Mouse (Mus musculus): ENCODE results near the gene Scaf4. TPM values are rescaled to one million over a fixed set of nuclear protein-coding genes. Genes with fewer than 3 reads are reported as not detected.
A peak's percentile ranks its signal among the peaks of the same experiment; 100 is the strongest.

The Scaf4 gene
- polyA plus RNA-seq, 2 experiments = 9.0 to 21.8 TPM

- Histone ChIP-seq H3K27ac (peak overlapping the region; percentile 87), H3K4me1 (replicated peaks; ENCODE audit: control insufficient read depth in 2 of 2, insufficient read depth in 2 of 2, low read length in 1 of 2) (peaks cover 34 to 43% of the 10 kb centered on the region in 2 experiments), H3K27me3 (ENCODE audit: control insufficient read depth, insufficient read depth, low read length) (no peaks in the 10 kb centered on the region), H3K9ac (replicated peaks) (peak overlapping the region; percentile 99), H3K9me3 (ENCODE audit: control insufficient read depth, low read length) (no peaks in the 10 kb centered on the region), H3K4me3 (ENCODE audit: insufficient read depth in 1 of 2, low read depth in 2 of 2, low read length in 2 of 2) (peak overlapping the region; percentile 79 to 100), H3K4me2 (ENCODE audit: low read depth) (peak overlapping the region; percentile 87), H3K36me3 (replicated peaks; ENCODE audit: control insufficient read depth, insufficient read depth, low read depth) (no peaks in the 10 kb centered on the region)
- no peak for ATAC-seq (ENCODE audit: insufficient read depth)
- DNase-seq (ENCODE audit: low read depth in 3 of 3, low spot score in 3 of 3) = no peak
- WGBS (ENCODE audit: insufficient replicate concordance) = 20% methylated on average over 14 of the region's 14 CpGs
- TF ChIP-seq EP300 (IDR thresholded peaks at IDR 0.05; ENCODE audit: low read depth) = no peak
- TF ChIP-seq CTCF (IDR thresholded peaks at IDR 0.05; ENCODE audit: low read depth) = no peak
These were observed 1.6 kb downstream of the Scaf4 start for GRCm38 (mm10) chr16:90282620-90283265.

GRCm38 (mm10) chr16:90281406-90281805 is 2.9 kb downstream of the Scaf4 start:
- 70% methylated on average over 9 of the region's 9 CpGs for WGBS (ENCODE audit: insufficient replicate concordance)
- DNase-seq (ENCODE audit: low read depth in 3 of 3, low spot score in 3 of 3) (no peak), ATAC-seq (ENCODE audit: insufficient read depth) (no peak)
- Histone ChIP-seq H3K4me3 (ENCODE audit: insufficient read depth in 1 of 2, low read depth in 2 of 2, low read length in 2 of 2) (0 out of 4 replicates have a peak overlapping the region, but pooled peaks of 1 of the 2 experiments have one; percentile 6), H3K4me1 (replicated peaks; ENCODE audit: control insufficient read depth in 2 of 2, insufficient read depth in 2 of 2, low read length in 1 of 2) (peaks cover 34 to 43% of the 10 kb centered on the region in 2 experiments), H3K4me2 (ENCODE audit: low read depth) (peak overlapping the region; percentile 87), H3K27ac (no peak overlapping the region), H3K9me3 (ENCODE audit: control insufficient read depth, low read length) (no peaks in the 10 kb centered on the region), H3K27me3 (ENCODE audit: control insufficient read depth, insufficient read depth, low read length) (no peaks in the 10 kb centered on the region), H3K36me3 (replicated peaks; ENCODE audit: control insufficient read depth, insufficient read depth, low read depth) (no peaks in the 10 kb centered on the region), H3K9ac (replicated peaks) (no peak overlapping the region)
- no peak for TF ChIP-seq EP300 (IDR thresholded peaks at IDR 0.05; ENCODE audit: low read depth)
- no peak for TF ChIP-seq CTCF (IDR thresholded peaks at IDR 0.05; ENCODE audit: low read depth)

- peak overlapping the region; percentile 22 for H3K4me2 ChIP-seq (ENCODE audit: low read depth)
- ATAC-seq (ENCODE audit: insufficient read depth) = no peak
- H3K27me3 ChIP-seq (ENCODE audit: control insufficient read depth, insufficient read depth, low read length) = no peaks in the 10 kb centered on the region
- no peak for DNase-seq (ENCODE audit: low read depth in 3 of 3, low spot score in 3 of 3)
- no peak overlapping the region for H3K27ac ChIP-seq
- H3K36me3 ChIP-seq (replicated peaks; ENCODE audit: control insufficient read depth, insufficient read depth, low read depth) = no peaks in the 10 kb centered on the region
- no peak overlapping the region for H3K4me3 ChIP-seq (ENCODE audit: insufficient read depth in 1 of 2, low read depth in 2 of 2, low read length in 2 of 2)
- WGBS (ENCODE audit: insufficient replicate concordance) = 75% methylated on average over 5 of the region's 5 CpGs
- H3K9ac ChIP-seq (replicated peaks) = no peak overlapping the region
- no peaks in the 10 kb centered on the region for H3K9me3 ChIP-seq (ENCODE audit: control insufficient read depth, low read length)
- no peak for TF ChIP-seq EP300 (IDR thresholded peaks at IDR 0.05; ENCODE audit: low read depth)
- no peak for TF ChIP-seq CTCF (IDR thresholded peaks at IDR 0.05; ENCODE audit: low read depth)
- peaks cover 34 to 43% of the 10 kb centered on the region in 2 experiments for H3K4me1 ChIP-seq (replicated peaks; ENCODE audit: control insufficient read depth in 2 of 2, insufficient read depth in 2 of 2, low read length in 1 of 2)
These were observed 3.3 kb downstream of the Scaf4 start for GRCm38 (mm10) chr16:90280989-90281388.

- Histone ChIP-seq H3K4me2 (ENCODE audit: low read depth) (0 out of 2 replicates have a peak overlapping the region, but pooled peaks have one; percentile 5), H3K4me1 (replicated peaks; ENCODE audit: control insufficient read depth in 2 of 2, insufficient read depth in 2 of 2, low read length in 1 of 2) (peaks cover 34 to 45% of the 10 kb centered on the region in 2 experiments), H3K27me3 (ENCODE audit: control insufficient read depth, insufficient read depth, low read length) (no peaks in the 10 kb centered on the region), H3K36me3 (replicated peaks; ENCODE audit: control insufficient read depth, insufficient read depth, low read depth) (no peaks in the 10 kb centered on the region), H3K9ac (replicated peaks) (no peak overlapping the region), H3K9me3 (ENCODE audit: control insufficient read depth, low read length) (no peaks in the 10 kb centered on the region), H3K4me3 (ENCODE audit: insufficient read depth in 1 of 2, low read depth in 2 of 2, low read length in 2 of 2) (no peak overlapping the region), H3K27ac (no peak overlapping the region)
- ATAC-seq (ENCODE audit: insufficient read depth) (no peak), DNase-seq (ENCODE audit: low read depth in 3 of 3, low spot score in 3 of 3) (no peak)
- no peak for TF ChIP-seq CTCF (IDR thresholded peaks at IDR 0.05; ENCODE audit: low read depth)
- no peak for TF ChIP-seq EP300 (IDR thresholded peaks at IDR 0.05; ENCODE audit: low read depth)
- WGBS (ENCODE audit: insufficient replicate concordance) = 58% methylated on average over 2 of the region's 2 CpGs
These were observed 3.8 kb downstream of the Scaf4 start for GRCm38 (mm10) chr16:90280515-90280914.

- no peak overlapping the region for H3K4me3 ChIP-seq (ENCODE audit: insufficient read depth in 1 of 2, low read depth in 2 of 2, low read length in 2 of 2)
- TF ChIP-seq EP300 (IDR thresholded peaks at IDR 0.05; ENCODE audit: low read depth) (no peak), CTCF (IDR thresholded peaks at IDR 0.05; ENCODE audit: low read depth) (no peak)
- peaks cover 34 to 39% of the 10 kb centered on the region in 2 experiments for H3K4me1 ChIP-seq (replicated peaks; ENCODE audit: control insufficient read depth in 2 of 2, insufficient read depth in 2 of 2, low read length in 1 of 2)
- 0 out of 2 replicates have a peak, but pooled peaks have one; percentile 17 for ATAC-seq (ENCODE audit: insufficient read depth)
- peak overlapping the region; percentile 30 for H3K27ac ChIP-seq
- H3K36me3 ChIP-seq (replicated peaks; ENCODE audit: control insufficient read depth, insufficient read depth, low read depth) = no peaks in the 10 kb centered on the region
- H3K9me3 ChIP-seq (ENCODE audit: control insufficient read depth, low read length) = no peaks in the 10 kb centered on the region
- peak overlapping the region; percentile 40 for H3K4me2 ChIP-seq (ENCODE audit: low read depth)
- WGBS (ENCODE audit: insufficient replicate concordance) = 3% methylated on average over 6 of the region's 6 CpGs
- no peak for DNase-seq (ENCODE audit: low read depth in 3 of 3, low spot score in 3 of 3)
- no peak overlapping the region for H3K9ac ChIP-seq (replicated peaks)
- no peaks in the 10 kb centered on the region for H3K27me3 ChIP-seq (ENCODE audit: control insufficient read depth, insufficient read depth, low read length)
These were observed 5.2 kb downstream of the Scaf4 start for GRCm38 (mm10) chr16:90279058-90279457.
